Mouse (Mus musculus): ENCODE measurements at regions not wholly inside any gene's neighbourhood (a gene's known extent, or its start where the extent isn't known, plus 50 kb on each side); places are given as distances from the start of the nearest gene placed in this dataset.

DNA sequence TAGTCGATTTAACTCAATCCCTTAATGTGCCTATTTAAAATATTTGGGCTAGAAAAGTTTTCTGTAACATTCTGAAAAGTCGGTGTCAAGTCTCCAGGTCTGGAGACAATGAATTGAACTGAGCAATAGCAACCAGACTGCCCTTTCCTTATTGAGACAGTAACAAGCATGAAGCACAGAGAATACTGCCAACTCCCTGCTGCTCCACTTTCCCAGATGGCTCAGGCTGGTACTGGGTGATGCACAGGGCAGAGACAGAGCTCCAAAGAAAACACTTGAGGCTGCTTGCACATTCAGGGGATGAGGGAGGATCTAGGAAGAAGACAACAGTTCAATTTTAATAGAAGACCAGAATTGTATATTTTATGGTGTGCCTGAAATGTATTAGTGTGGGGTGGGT is 87.7 kb upstream of the Sorcs1 start:
- DNase-seq = peak; percentile 38 to 42
